Mouse (Mus musculus) gastrocnemius, adult 8-10 months (tissue): Measurements from ENCODE around the gene Rorb. TPM values are rescaled to one million over a fixed set of nuclear protein-coding genes. Genes with fewer than 3 reads are reported as not detected.

Source experiments
- DNase-seq, 2 experiments: peaks; one replicate each; pipeline ENCODE4 v3.0.0; 2022; ENCODE audit warnings: low spot score in 2 of 2
- total RNA-seq, 4 experiments: library from RNA; stranded (reverse); gene quantifications; 2 replicates each; pipeline ENCODE4 v1.2.4; 2022

Gene Rorb
- total RNA-seq: under 1 TPM; 0.11 to 0.15 (median 0.13) TPM

- peak; percentile 26 to 60 for DNase-seq
Measured at GRCm38 (mm10) chr19:19110793-19111427, at the start of gene Rorb. Gene Rorb (minus strand): TSS chr19:19111196.

GRCm38 (mm10) chr19:19148847-19149246 is 37.9 kb upstream of the Rorb start:
- no peak for DNase-seq

GRCm38 (mm10) chr19:19144447-19144846 is 33.5 kb upstream of the Rorb start:
- DNase-seq: no peak

- DNase-seq: no peak
Measured at GRCm38 (mm10) chr19:19136856-19137255, 25.9 kb upstream of the Rorb start.

- DNase-seq: no peak
Measured at GRCm38 (mm10) chr19:19135838-19136237, 24.8 kb upstream of the Rorb start.

GRCm38 (mm10) chr19:19122324-19122723 is 11.3 kb upstream of the Rorb start:
- no peak for DNase-seq

GRCm38 (mm10) chr19:19112180-19112579 is 1.2 kb upstream of the Rorb start:
- DNase-seq: no peak

GRCm38 (mm10) chr19:19111428-19112170 is 603 bp upstream of the Rorb start:
- no peak for DNase-seq

GRCm38 (mm10) chr19:19110011-19110768 is 806 bp downstream of the Rorb start:
- peak in 1 of 2 experiments; percentile 12 for DNase-seq

GRCm38 (mm10) chr19:19108596-19109381 is 2.2 kb downstream of the Rorb start:
- no peak for DNase-seq

- no peak for DNase-seq
Measured at GRCm38 (mm10) chr19:19104581-19104980, 6.4 kb downstream of the Rorb start.

- DNase-seq: no peak
Measured at GRCm38 (mm10) chr19:19097149-19097548, 13.8 kb downstream of the Rorb start.

- no peak for DNase-seq
Measured at GRCm38 (mm10) chr19:19089427-19089826, 21.6 kb downstream of the Rorb start.

GRCm38 (mm10) chr19:19077880-19078279 is 33.1 kb downstream of the Rorb start:
- no peak for DNase-seq

GRCm38 (mm10) chr19:19074756-19075155 is 36.2 kb downstream of the Rorb start:
- DNase-seq: no peak

GRCm38 (mm10) chr19:19058710-19059398 is 52.1 kb downstream of the Rorb start:
- no peak for DNase-seq

GRCm38 (mm10) chr19:19058201-19058600 is 52.8 kb downstream of the Rorb start:
- no peak for DNase-seq

- DNase-seq: no peak
Measured at GRCm38 (mm10) chr19:19043138-19043537, 67.9 kb downstream of the Rorb start.

- no peak for DNase-seq
Measured at GRCm38 (mm10) chr19:19040800-19041199, 70.2 kb downstream of the Rorb start.

GRCm38 (mm10) chr19:19034482-19035315 is 76.3 kb downstream of the Rorb start:
- no peak for DNase-seq
